Mouse (Mus musculus) adipocyte (in vitro differentiated cells): Measurements from ENCODE around the gene Casz1.

Experiments used
- DNase-seq: peaks from one replicate; pipeline ENCODE4 v3.0.0-alpha.2; 2016; ENCODE audit warnings: low spot score

The Casz1 gene

GRCm38 (mm10) chr4:148906806-148907205, 102.6 kb downstream of the Casz1 start:
- no peak for DNase-seq

DNA sequence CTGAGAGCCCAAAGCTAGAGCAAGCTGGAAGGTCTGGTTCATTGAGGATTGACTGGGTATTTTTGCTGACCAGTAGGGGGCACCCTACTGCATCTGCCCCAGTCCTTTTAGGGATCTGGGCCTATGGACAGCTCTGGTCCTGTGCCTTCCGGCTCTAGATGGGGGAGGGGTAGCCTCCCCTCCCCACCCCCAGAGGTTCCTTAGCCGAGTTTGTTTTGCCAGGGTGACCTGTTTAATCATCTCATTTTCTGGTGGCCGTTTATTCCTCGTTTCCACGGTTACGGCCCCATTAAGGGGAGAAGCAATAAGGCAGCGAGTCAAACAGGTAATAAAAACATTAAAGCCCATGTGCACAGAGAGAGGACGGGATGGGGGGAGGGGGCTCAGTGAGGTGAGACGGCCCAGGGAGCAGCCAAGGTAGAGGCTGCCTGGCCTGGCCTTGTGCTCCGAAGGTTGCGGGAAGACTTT, 104.0 kb downstream of the Casz1 start:
- DNase-seq: peak; percentile 8

GRCm38 (mm10) chr4:148908760-148909510, 104.7 kb downstream of the Casz1 start:
- DNase-seq: no peak

GRCm38 (mm10) chr4:148909566-148909965, 105.3 kb downstream of the Casz1 start:
- no peak for DNase-seq

GRCm38 (mm10) chr4:148912134-148912533, 107.9 kb downstream of the Casz1 start:
- DNase-seq: no peak

DNA sequence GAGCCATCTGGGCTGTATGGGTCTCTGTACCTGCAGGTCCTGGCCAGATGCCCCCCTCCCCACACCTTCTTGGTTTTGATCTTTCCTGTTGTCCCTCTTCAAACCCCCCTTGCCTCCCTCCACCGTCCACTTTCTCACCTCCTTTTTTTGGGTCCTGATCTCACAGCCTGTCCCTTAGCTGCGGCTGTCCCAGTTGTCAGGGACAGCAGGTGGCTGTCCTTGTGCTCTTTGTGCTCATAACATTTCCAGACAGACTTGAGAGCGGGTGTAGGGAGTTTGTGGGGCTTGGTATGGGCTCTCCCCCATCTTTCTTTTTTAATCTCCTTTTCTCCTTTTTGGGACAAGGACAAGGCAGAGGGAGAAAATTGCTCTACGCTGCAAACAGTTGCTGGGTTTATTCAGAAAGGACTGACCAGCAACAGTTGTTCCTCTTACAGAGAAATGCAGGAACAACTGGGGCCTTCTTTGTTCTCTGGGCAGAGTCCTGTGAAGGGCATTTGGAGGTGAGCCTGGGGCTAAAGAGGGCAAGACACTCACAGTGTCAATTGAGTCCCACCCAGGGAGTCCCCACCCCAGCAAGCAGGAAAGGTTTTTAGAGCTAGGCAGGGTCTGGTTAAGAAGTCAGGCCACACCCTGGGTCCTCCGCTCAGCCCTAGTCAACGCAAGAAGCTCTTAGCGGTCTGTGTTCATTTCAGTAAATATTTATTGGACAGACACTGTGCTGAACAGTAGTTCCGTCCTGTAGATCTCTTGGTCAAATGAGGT, 108.8 kb downstream of the Casz1 start:
- DNase-seq: no peak

- no peak for DNase-seq
Observed at GRCm38 (mm10) chr4:148914863-148915622, 110.8 kb downstream of the Casz1 start.

GRCm38 (mm10) chr4:148915849-148916248, 111.6 kb downstream of the Casz1 start:
- no peak for DNase-seq

DNA sequence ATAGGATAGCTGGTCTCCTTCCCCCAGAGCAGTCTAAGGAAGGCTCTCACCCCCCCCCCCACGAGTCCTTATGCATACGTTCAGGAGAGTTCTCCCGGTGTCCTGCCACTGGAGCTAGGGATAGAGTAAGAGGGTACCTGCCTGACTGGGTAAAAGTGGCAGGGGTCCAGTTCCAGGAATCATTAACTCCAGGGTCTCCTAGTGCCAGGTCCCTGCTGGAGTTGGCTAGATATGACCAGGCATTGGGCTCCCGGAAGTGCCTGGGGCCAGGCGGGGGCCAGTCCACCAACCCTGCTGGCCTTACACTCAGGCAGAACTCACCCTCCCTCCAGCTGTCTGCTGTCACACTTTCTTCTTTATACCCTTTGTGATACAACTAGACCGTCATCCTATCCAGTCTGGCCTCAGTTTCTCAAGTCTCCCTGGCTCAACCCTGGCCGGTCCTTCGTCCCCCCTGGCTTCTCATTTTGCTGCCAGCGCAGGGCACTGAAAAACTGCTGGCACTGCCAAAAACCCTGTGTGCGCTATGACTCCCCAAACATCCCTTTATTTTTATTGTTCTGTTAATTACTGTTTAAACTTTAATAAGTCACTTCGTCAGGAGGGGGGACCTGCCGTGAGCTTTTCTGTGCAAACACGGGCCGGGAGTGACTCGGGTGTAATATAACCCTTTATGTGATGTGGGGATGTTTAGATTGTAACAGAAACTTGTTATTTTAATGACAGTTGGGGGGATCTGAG, 114.6 kb downstream of the Casz1 start:
- DNase-seq: no peak

- DNase-seq: no peak
Observed at GRCm38 (mm10) chr4:148920610-148921009, 116.4 kb downstream of the Casz1 start.

- DNase-seq: no peak
Observed at GRCm38 (mm10) chr4:148922221-148922700, 118.0 kb downstream of the Casz1 start.

- DNase-seq: no peak
Observed at GRCm38 (mm10) chr4:148923414-148923813, 119.2 kb downstream of the Casz1 start.

DNA sequence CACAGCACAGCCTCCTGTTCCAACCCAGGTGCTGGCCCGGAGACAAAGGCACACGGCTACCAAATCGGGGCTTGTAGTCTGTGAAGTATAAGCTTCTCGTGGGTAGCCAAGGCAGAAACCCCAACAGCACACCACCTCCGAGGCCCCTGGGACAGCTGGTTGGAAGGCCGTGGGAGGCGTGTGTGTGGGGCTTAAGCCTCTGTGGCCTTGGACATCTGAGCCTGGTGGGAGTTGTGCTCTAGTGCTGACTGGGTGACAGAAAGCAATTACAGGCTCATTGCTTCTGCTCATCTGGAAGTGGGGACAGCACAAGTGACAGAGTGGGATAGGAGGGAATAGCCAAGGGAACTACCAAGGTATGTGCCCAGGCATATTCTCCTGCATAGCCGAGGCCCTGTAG, 119.7 kb downstream of the Casz1 start:
- DNase-seq: no peak

- no peak for DNase-seq
Observed at GRCm38 (mm10) chr4:148925589-148926359, 121.5 kb downstream of the Casz1 start.

- no peak for DNase-seq
Observed at GRCm38 (mm10) chr4:148926459-148926858, 122.2 kb downstream of the Casz1 start.

DNA sequence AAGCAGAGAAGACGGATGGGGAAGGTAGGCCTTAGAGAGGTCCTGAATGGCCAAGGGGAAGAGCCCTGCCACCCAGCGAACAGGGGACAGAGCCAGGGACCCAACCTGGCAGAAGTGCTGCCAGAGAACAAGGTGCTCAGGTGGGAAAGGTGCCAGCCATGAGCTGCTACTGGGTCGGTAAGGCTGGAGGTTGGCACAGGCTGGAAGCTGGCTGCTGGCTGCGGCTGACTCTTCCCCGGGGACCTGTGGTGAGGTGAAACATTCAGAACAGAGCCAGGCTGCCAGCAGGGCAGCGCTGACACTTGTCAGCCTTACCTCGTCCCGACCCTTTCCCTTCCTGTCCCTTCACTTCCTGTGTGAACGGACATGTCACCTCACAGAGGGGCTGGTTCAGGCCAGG, 124.1 kb downstream of the Casz1 start:
- DNase-seq: peak; percentile 28

- DNase-seq: no peak
Observed at GRCm38 (mm10) chr4:148928876-148929275, 124.6 kb downstream of the Casz1 start.

DNA sequence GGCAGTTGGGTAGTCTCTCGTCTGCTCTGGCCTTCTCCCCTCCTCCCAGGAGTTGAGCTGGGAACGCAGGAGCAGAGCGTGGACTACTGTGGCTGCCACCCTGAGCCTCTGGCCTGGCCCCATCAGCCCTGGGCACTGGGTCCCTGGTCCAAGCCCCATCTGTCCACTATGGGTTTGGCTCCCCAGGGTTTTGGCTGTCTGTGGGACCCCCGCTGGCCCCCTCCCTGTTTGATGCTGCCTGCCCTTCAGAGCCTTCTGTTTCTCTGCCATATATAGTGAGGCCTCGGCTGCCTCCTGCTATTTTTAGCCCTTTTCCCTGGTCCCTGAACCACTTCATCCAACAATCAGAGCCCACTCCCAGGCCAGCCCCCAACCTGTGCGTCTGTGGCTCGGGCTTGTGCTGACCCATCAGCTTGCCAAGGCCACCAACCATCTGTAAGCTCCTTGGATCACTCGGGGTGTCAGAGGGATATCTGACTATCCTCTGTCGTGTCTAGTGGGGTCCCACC, 126.5 kb downstream of the Casz1 start:
- no peak for DNase-seq

- DNase-seq: no peak
Observed at GRCm38 (mm10) chr4:148933109-148933508, 128.9 kb downstream of the Casz1 start.

DNA sequence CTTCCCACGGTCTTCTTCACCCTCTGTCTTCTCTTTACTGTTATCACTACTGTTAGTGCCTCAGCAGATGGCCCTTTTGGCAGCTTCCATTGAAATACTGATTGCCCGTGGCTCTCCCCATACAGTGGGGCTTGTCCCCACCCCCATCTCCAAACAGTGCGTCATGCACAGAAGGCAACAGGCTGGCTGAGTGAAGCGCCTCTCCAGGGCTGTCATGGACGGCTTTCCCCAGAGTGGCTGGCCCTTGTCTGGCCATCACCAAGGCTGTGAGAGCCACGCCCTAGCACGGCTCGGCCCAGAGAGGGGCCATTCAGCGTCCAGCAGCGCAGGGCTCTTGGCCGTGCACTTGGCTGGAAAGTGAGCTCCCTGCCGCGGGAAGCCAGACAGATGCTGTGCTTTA, 131.0 kb downstream of the Casz1 start:
- no peak for DNase-seq

DNA sequence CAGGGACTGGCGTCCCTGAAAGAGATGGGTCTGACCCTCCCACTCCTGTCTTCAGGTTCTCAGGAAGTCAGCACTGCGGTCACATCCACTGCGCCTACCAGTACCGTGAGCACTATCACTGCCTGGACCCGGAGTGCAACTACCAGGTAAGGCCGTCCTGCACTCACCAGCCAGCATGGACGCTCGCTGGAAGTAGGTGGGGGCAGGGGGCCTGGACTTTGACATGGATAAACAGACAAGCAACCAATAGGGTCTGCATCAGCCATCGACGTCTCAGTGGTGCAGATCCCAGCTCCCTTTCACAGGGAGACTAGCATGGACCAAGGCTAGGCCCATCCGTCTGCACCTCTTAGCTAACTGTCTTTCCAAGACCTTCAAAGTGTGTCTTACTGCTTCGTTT, 131.9 kb downstream of the Casz1 start:
- no peak for DNase-seq
